16 mouse cellular contexts compared by ENCODE assay signal in genomic region chr5:45198408-45198807, GRCm38 (mm10).
DNase-seq lines count a peak whose midpoint lies in the region; TF ChIP-seq lines count a peak whose summit lies in the region.
"Had no signal": no experiment of that assay in that cellular context is flagged by ENCODE, and none has a peak within 500 bp of the region (broad histone marks: within the 10 kb centered on the region; RNA-seq: fewer than 3 reads in every experiment).

No protein-coding gene starts in this region.

- H3K27me3 ChIP-seq in MEL (ENCODE audit: control insufficient read depth in 1 of 2, insufficient read depth in 2 of 2, low read length in 2 of 2), result no peaks in the 10 kb centered on the region
- H3K27me3 ChIP-seq: CH12.LX had no signal

- peak; percentile 26 for DNase-seq in MEL (ENCODE audit: low read depth, low spot score)
- DNase-seq in cerebellum, postnatal 10 days, result no peak
- DNase-seq: adrenal gland, adult 2 months; adrenal gland, adult 8-10 months; adrenal gland, postnatal 10 days; adrenal gland, postnatal 14 days; adrenal gland, postnatal 25 days; adrenal gland, postnatal 36 days; B cell, adult 2 months; cerebellum, adult 11 months; cerebellum, adult 11-12 months; cerebellum, adult 18-20 months; cerebellum, adult 2 months; cerebellum, adult 8-10 months had no signal

- no peak overlapping the region for H3K9ac ChIP-seq in MEL (ENCODE audit: control insufficient read depth, low read depth, low read length, poor library complexity, severe bottlenecking)

- no peak for TF ChIP-seq POLR2A in MEL (IDR thresholded peaks at IDR 0.05; ENCODE audit: control insufficient read depth in 1 of 2, insufficient read depth in 1 of 2, low read depth in 1 of 2, low read length in 2 of 2, poor library complexity in 1 of 2)

- H3K9me3 ChIP-seq in MEL (replicated peaks; ENCODE audit: insufficient read depth, low read length), result no peaks in the 10 kb centered on the region
- H3K9me3 ChIP-seq: G1E had no signal

- no peaks in the 10 kb centered on the region for H3K79me2 ChIP-seq in MEL (ENCODE audit: control insufficient read depth, insufficient read depth, low read length, poor library complexity)

- no peak overlapping the region for H3K27ac ChIP-seq in MEL (ENCODE audit: control insufficient read depth, low read depth, low read length)

- TF ChIP-seq RAD21 in MEL (IDR thresholded peaks at IDR 0.05; ENCODE audit: low read depth, low read length), result no peak

- no peak for TF ChIP-seq CTCF in MEL (IDR thresholded peaks at IDR 0.05 in 2 of 3, conservative IDR thresholded peaks at IDR 0.05 in 1 of 3; ENCODE audit: control insufficient read depth in 1 of 3, insufficient read depth in 1 of 3, low read depth in 2 of 3, low read length in 3 of 3, poor library complexity in 1 of 3, severe bottlenecking in 1 of 3)

- peaks cover 0 to 6% of the 10 kb centered on the region in 2 experiments; a peak in 2 of 4 replicates for H3K36me3 ChIP-seq in MEL (ENCODE audit: control insufficient read depth in 1 of 2, insufficient read depth in 2 of 2, low read length in 2 of 2)
- H3K36me3 ChIP-seq: G1E had no signal

- H3K4me3 ChIP-seq in MEL (ENCODE audit: control insufficient read depth in 1 of 2, insufficient read depth in 1 of 2, low read depth in 2 of 2, low read length in 2 of 2), result no peak overlapping the region

- H3K4me1 ChIP-seq in MEL (ENCODE audit: control insufficient read depth in 1 of 2, insufficient read depth in 2 of 2, low read length in 2 of 2), result peaks cover 0 to 3% of the 10 kb centered on the region in 2 experiments; a peak in 2 of 4 replicates

- peak; percentile 69 for TF ChIP-seq EP300 in MEL (IDR thresholded peaks at IDR 0.05; ENCODE audit: low read depth in 1 of 2, low read length in 2 of 2)

TF ChIP-seq in MEL, 35 proteins besides CTCF, POLR2A, EP300 and RAD21:
- no peak for TF ChIP-seq MAX (IDR thresholded peaks at IDR 0.05; ENCODE audit: low read length)
- 0 out of 2 replicates have a peak, but pooled peaks have one; percentile 23 for TF ChIP-seq ETS1 (IDR thresholded peaks at IDR 0.05; ENCODE audit: low read depth, low read length)
- TF ChIP-seq GATA1 (IDR thresholded peaks at IDR 0.05; ENCODE audit: low read depth, low read length), result peak; percentile 64
- TF ChIP-seq TCF12 (IDR thresholded peaks at IDR 0.05; ENCODE audit: low read depth, low read length), result peak; percentile 69; the same call in 1 of the 2 replicates
- TF ChIP-seq CHD1 (IDR thresholded peaks at IDR 0.05; ENCODE audit: low read depth, low read length), result no peak
- no peak for TF ChIP-seq TAL1 (IDR thresholded peaks at IDR 0.05; ENCODE audit: low read length)
